ENCODE assay signal across 9 mouse cellular contexts in genomic region chr2:65223012-65223411, GRCm38 (mm10). TPM values are rescaled to one million over a fixed set of nuclear protein-coding genes. Genes with fewer than 3 reads are reported as not detected.
A peak's percentile ranks its signal among the peaks of the same experiment; 100 is the strongest.
DNase-seq lines count a peak whose midpoint lies in the region; ATAC-seq and TF ChIP-seq lines count a peak whose summit lies in the region.
"Had no signal": no experiment of that assay in that cellular context is flagged by ENCODE, and none has a peak within 500 bp of the region (broad histone marks: within the 10 kb centered on the region; RNA-seq: fewer than 3 reads in every experiment).

No protein-coding gene starts in this region.

- TF ChIP-seq POLR2A in lung, adult 2 months (IDR thresholded peaks at IDR 0.05; ENCODE audit: borderline replicate concordance, extremely low read depth, low read depth, low read length) = no peak

- DNase-seq in adrenal gland, adult 2 months = peak; percentile 69
- no peak for DNase-seq in adrenal gland, postnatal 4 days (ENCODE audit: low spot score in 2 of 2)
- peak; percentile 17 to 42 for DNase-seq in heart, postnatal 36 days
- DNase-seq in heart, postnatal 4 days = no peak
- peak; percentile 20 for DNase-seq in lung, postnatal 36 days
- DNase-seq in lung, adult 2 months = no peak
- peak; percentile 27 to 53 for DNase-seq in cerebellum, postnatal 25 days
- DNase-seq: kidney, postnatal 36 days had no signal

- no peak for ATAC-seq in megakaryocyte-erythroid progenitor cell, adult 5-6 weeks (replicated peaks; ENCODE audit: low FRiP score, low TSS enrichment, poor library complexity, severe bottlenecking)

- no peak for TF ChIP-seq CTCF in lung, adult 2 months (IDR thresholded peaks at IDR 0.05; ENCODE audit: insufficient read depth, low read length)

- H3K4me1 ChIP-seq in lung, adult 2 months (ENCODE audit: control insufficient read depth, insufficient read depth, low read length) = peaks cover 9% of the 10 kb centered on the region

- 56% methylated on average over 8 of the region's 8 CpGs for WGBS in lung, adult 2 months

- intact Hi-C loops in heart, postnatal 36 days (cut with DNase I) = no loop called here

- H3K4me3 ChIP-seq in lung, adult 2 months (replicated peaks; ENCODE audit: extremely low read depth, low read depth, low read length) = no peak overlapping the region

RNA-seq across cellular contexts. Expression of gene Cobll1, which starts 16.2 kb away (rescaled TPM):
- 100 to 1,000 TPM; 295 to 301 TPM for total RNA-seq in adrenal gland, adult 2 months (2021)
- 48.1 and 58.3 TPM in 2 replicates for polyA plus RNA-seq in adrenal gland, adult 2 months (2012; rRNA removed)
- 100 to 1,000 TPM; 148 to 149 TPM for total RNA-seq in adrenal gland, postnatal 4 days (2021)
- 10 to 100 TPM; 66.8 to 78.2 TPM for total RNA-seq in heart, postnatal 36 days (2021)
- 10 to 100 TPM; 34.5 to 34.7 TPM for total RNA-seq in heart, postnatal 4 days (2021)
- polyA plus RNA-seq in lung, adult 2 months (2012; rRNA removed) = 12.0 and 14.0 TPM in 2 replicates
- 2.7 and 6.5 TPM in 2 replicates for total RNA-seq in megakaryocyte-erythroid progenitor cell, adult 5-6 weeks (2014; fragmentation: Nextera tagmentation)
- 0.91 and 1.1 TPM in 2 replicates for total RNA-seq in megakaryocyte-erythroid progenitor cell, adult 5-6 weeks (2017)

Comparison
In these comparisons a context has a peak if more than half of its experiments do, and no peak if none do; other contexts are left out.
1. DNase-seq: peak in adrenal gland, adult 2 months (single experiment), heart, postnatal 36 days (2 of 2), lung, postnatal 36 days (single experiment) and cerebellum, postnatal 25 days (2 of 2); none in adrenal gland, postnatal 4 days (0 of 2), heart, postnatal 4 days (single experiment) and lung, adult 2 months (single experiment).
2. RNA of gene Cobll1, which starts 16.2 kb away (total RNA-seq): 295 to 301 TPM in adrenal gland, adult 2 months, 148 to 149 TPM in adrenal gland, postnatal 4 days, 66.8 to 78.2 TPM in heart, postnatal 36 days and 34.5 to 34.7 TPM in heart, postnatal 4 days; 0.91 to 6.5 TPM in megakaryocyte-erythroid progenitor cell, adult 5-6 weeks; every median in the first group is over 4 times any median in the second.